Comparison of ENCODE assay signal across 13 mouse cellular contexts in the genomic region with DNA sequence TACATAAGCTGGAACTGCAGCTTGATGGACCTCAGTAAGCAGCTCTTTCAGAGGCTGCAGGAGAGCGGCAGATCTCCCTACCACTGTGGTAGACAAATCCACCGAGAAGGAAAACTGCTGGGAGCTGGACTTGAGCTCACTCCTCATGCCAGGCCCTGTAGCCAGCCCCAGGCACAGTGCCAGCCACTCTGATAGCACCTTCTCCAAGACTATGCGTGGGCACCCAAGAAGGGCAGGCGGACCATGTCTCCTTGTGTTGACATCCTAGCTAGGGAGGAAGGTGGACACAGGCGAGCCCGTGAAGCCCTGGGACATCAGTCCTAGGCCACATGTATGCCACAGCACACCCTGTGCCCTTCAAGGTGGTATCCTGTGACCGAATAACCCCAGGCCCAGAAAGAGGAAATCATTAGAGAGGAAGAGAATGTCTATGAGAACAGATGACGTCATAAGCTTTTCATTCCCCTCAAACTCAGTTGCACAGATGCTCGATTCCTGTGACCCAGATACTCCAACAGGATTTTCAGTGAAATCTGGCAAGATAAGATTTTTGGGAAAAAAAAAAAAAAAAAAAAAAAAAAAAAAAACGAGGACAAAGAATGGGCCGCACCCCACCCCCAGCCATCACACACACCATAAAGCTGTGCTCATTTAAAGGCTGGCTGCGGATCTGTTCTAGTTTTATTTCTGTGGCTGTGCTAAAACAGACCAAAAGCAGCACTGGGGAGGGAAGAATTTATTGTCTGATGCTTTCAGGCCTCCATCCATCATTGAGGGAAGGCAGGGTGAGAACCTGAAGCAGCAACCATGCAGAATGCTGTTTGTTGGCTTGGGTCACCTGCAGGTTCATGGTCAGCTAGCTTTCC. TPM values are rescaled to one million over a fixed set of nuclear protein-coding genes. Genes with fewer than 3 reads are reported as not detected.
DNase-seq lines count a peak whose midpoint lies in the region; ATAC-seq lines count a peak whose summit lies in the region.
"Had no signal": no experiment of that assay in that cellular context is flagged by ENCODE, and none has a peak within 500 bp of the region (broad histone marks: within the 10 kb centered on the region; RNA-seq: fewer than 3 reads in every experiment).

No protein-coding gene starts in this region.

- no peaks in the 10 kb centered on the region for H3K27me3 ChIP-seq in midbrain, embryonic 10.5 days (ENCODE audit: low read depth, poor library complexity, severe bottlenecking)
- H3K27me3 ChIP-seq in midbrain, embryonic 13.5 days = no peaks in the 10 kb centered on the region
- H3K27me3 ChIP-seq: kidney, embryonic 15.5 days had no signal

- H3K27ac ChIP-seq in midbrain, embryonic 10.5 days (replicated peaks) = 0 out of 2 replicates have a peak overlapping the region, but pooled peaks have one; percentile 2
- no peak overlapping the region for H3K27ac ChIP-seq in midbrain, embryonic 13.5 days
- H3K27ac ChIP-seq: kidney, embryonic 15.5 days had no signal

- WGBS in midbrain, embryonic 10.5 days = 88% methylated on average over 12 of the region's 12 CpGs
- WGBS in midbrain, embryonic 13.5 days = 93% methylated on average over 12 of the region's 12 CpGs

- no peaks in the 10 kb centered on the region for H3K9me3 ChIP-seq in midbrain, embryonic 10.5 days (replicated peaks)
- no peaks in the 10 kb centered on the region for H3K9me3 ChIP-seq in midbrain, embryonic 13.5 days
- H3K9me3 ChIP-seq: kidney, embryonic 15.5 days had no signal

- DNase-seq in midbrain, embryonic 10.5 days (ENCODE audit: low spot score) = no peak
- DNase-seq in cerebellum, adult 8-10 months = peak; percentile 77
- peak; percentile 67 to 73 for DNase-seq in right cerebral cortex, postnatal 10 days (ENCODE audit: low spot score in 2 of 2)
- DNase-seq in kidney, postnatal 14 days = no peak
- DNase-seq in lung, postnatal 4 days = no peak
- no peak for DNase-seq in gastrocnemius, adult 18-20 months (ENCODE audit: low spot score)
- DNase-seq: embryo, embryonic 11 days; lung, embryonic 14.5 days had no signal

- no peak overlapping the region for H3K9ac ChIP-seq in midbrain, embryonic 13.5 days (replicated peaks)
- H3K9ac ChIP-seq: kidney, embryonic 15.5 days; lung, embryonic 14.5 days had no signal

- H3K36me3 ChIP-seq in midbrain, embryonic 10.5 days = peaks cover 35% of the 10 kb centered on the region
- H3K36me3 ChIP-seq in midbrain, embryonic 13.5 days = peaks cover 62% of the 10 kb centered on the region
- H3K36me3 ChIP-seq: kidney, embryonic 15.5 days had no signal

- ATAC-seq in midbrain, embryonic 13.5 days = no peak
- ATAC-seq in granulocyte monocyte progenitor cell, adult 5-6 weeks (replicated peaks; ENCODE audit: poor library complexity, severe bottlenecking) = peak; percentile 41

- no peak overlapping the region for H3K4me2 ChIP-seq in midbrain, embryonic 13.5 days (replicated peaks)
- H3K4me2 ChIP-seq: kidney, embryonic 15.5 days; lung, embryonic 14.5 days had no signal

- no peak overlapping the region for H3K4me3 ChIP-seq in midbrain, embryonic 10.5 days
- no peak overlapping the region for H3K4me3 ChIP-seq in midbrain, embryonic 13.5 days (replicated peaks)
- H3K4me3 ChIP-seq: kidney, embryonic 15.5 days had no signal

- peaks cover 38% of the 10 kb centered on the region for H3K4me1 ChIP-seq in midbrain, embryonic 10.5 days
- peaks cover 38% of the 10 kb centered on the region for H3K4me1 ChIP-seq in midbrain, embryonic 13.5 days (replicated peaks)

RNA-seq across cellular contexts. Expression of a gene that starts 18.1 kb away (rescaled TPM):
- polyA plus RNA-seq in midbrain, embryonic 10.5 days (2016; fragmentation: Nextera tagmentation; extraction: Ambion mirVana) = 39.3 and 63.0 TPM in 2 replicates
- 272 and 327 TPM in 2 replicates for polyA plus RNA-seq in midbrain, embryonic 13.5 days (2015; fragmentation: Nextera tagmentation; extraction: Ambion mirVana)
- not detected in 2 replicates for total RNA-seq in granulocyte monocyte progenitor cell, adult 5-6 weeks (2014; fragmentation: Nextera tagmentation)
- total RNA-seq in granulocyte monocyte progenitor cell, adult 5-6 weeks (2017) = not detected in 2 replicates
- total RNA-seq in gastrocnemius, adult 18-20 months (2021) = 1 to 10 TPM in 1 of 2 experiments, under 1 TPM in 1; 0.96 to 2.4 TPM

RNA-seq across cellular contexts. Expression of a gene that starts 51.4 kb away (rescaled TPM):
- not detected in 2 replicates for polyA plus RNA-seq in midbrain, embryonic 10.5 days (2016; fragmentation: Nextera tagmentation; extraction: Ambion mirVana)
- polyA plus RNA-seq in midbrain, embryonic 13.5 days (2015; fragmentation: Nextera tagmentation; extraction: Ambion mirVana) = not detected in 2 replicates
- total RNA-seq in granulocyte monocyte progenitor cell, adult 5-6 weeks (2014; fragmentation: Nextera tagmentation) = not detected in 2 replicates
- not detected in 2 replicates for total RNA-seq in granulocyte monocyte progenitor cell, adult 5-6 weeks (2017)
- not detected for total RNA-seq in gastrocnemius, adult 18-20 months (2021)
- total RNA-seq: left cerebral cortex, postnatal 10 days had no signal
- polyA plus RNA-seq: lung, embryonic 14.5 days; spleen, adult 2 months had no signal

Comparison
In these comparisons a context has a peak if more than half of its experiments do, and no peak if none do; other contexts are left out.
1. DNase-seq: peak in cerebellum, adult 8-10 months (single experiment) and right cerebral cortex, postnatal 10 days (2 of 2); none in midbrain, embryonic 10.5 days (single experiment), kidney, postnatal 14 days (single experiment), lung, postnatal 4 days (0 of 2) and gastrocnemius, adult 18-20 months (single experiment).